Mouse (Mus musculus): ENCODE measurements at regions not wholly inside any gene's neighbourhood (a gene's known extent, or its start where the extent isn't known, plus 50 kb on each side); places are given as distances from the start of the nearest gene placed in this dataset.
"Not testable (repeated sequence)": the region's sequence is repeated elsewhere in the genome, so short reads cannot be mapped to it uniquely, and the experiment has no call there.

DNA sequence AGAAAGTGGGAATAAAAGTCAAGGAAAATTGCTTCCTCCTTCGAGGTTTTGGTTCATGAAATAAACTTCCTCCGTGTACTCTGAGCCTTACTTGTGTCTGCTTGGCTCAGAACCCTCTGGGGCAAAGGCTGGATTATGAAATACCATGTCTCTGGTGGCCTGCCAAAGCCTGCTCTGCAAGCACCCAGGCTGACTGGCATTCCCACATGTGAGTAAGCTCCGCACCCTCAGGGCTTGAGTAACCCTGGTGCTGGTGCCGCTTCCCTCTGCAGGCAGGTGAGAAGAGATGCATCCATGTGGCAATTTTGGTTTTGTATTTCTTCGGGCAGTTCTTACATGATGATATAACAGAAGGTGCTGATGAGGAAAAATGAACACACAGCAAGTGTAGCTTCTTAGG lies 66.0 kb downstream of the Nr2f2 start:
- DNase-seq (ENCODE audit: low spot score in 2 of 2) = no peak

DNA sequence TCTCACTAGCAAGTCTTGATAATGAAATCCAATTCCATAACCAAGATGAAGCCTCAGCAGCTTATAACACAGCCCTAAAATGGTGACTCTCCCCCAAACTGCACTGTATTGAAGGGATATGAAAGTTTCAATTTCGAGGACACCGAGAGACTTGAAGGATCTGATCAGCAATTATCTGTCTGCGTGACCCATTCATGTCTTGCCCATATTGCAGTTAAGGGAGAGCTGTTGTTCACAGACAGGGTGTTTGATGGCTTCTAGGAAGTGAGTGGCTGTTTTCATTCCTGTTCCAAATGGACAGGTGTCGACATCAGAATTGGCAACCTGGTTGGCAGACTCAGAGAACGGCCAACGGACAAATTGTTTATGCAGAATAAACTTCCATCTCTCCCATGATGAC lies 75.1 kb downstream of the Nr2f2 start:
- no peak for DNase-seq (ENCODE audit: low spot score in 2 of 2)

DNA sequence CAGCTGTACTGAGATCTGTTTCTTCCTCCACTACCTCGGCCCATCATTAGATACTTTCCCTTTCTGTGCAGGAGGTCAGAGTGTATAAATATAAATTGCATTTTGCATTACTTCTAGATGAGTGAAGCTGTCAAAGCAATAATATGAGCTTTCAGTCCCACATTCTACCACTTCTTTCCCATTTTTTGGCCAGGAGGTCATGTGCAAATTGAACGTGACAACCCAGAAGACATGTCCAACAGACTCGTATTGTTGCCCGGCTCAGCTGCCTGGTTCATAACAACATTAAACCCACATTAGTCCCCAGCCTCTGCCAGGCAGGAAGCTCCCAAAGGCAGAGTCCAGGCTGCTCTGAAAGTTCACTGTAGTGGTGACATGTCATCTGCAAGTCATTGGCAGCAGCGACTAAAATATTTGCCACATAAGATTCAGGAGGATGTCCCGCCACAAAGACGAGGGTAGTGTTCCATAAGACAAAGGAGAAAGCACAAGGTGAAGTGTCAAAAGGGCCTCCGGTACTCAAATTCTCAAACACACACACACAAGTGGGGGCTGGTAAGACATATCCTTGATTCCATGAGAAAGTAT lies 75.7 kb downstream of the Nr2f2 start:
- no peak for DNase-seq (ENCODE audit: low spot score in 2 of 2)

DNA sequence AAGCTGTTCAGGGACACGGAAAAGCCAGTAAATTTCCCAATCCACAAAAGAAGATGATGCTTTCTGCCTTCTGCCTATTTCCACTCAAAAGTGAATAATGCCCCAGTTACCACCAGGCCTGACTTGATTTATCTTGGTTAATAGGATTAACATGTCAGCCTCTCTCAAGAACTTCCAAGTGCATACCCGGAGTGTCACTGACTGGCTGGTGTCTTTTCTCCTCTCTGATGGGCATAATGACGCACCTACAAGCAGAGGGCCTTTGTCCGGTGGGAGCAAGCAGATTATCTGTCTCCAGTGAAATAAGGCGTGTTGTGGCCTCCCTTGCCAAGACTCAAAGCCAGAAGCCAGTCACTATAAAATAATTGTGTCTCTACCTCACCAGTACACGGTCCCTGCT lies 76.3 kb downstream of the Nr2f2 start:
- no peak for DNase-seq (ENCODE audit: low spot score in 2 of 2)

DNA sequence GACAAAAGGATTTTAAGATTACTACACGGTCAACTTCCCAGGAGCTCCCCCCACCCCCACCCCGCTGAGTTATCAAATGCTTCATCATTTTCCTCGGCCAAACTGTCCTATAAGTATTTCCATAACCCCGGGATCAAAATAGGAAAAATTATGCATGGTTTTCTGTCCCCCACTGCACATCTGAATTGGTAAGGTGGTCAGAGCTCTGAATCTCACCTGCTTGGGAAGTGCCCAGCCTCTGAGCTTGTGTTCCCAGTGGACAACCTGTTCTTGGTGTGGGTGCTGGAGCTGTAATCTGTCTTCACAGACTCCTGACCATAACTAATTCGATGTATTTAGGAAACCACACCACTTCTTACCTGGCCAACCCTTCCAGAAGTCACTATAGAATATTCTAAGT lies 77.9 kb downstream of the Nr2f2 start:
- no peak for DNase-seq (ENCODE audit: low spot score in 2 of 2)

DNA sequence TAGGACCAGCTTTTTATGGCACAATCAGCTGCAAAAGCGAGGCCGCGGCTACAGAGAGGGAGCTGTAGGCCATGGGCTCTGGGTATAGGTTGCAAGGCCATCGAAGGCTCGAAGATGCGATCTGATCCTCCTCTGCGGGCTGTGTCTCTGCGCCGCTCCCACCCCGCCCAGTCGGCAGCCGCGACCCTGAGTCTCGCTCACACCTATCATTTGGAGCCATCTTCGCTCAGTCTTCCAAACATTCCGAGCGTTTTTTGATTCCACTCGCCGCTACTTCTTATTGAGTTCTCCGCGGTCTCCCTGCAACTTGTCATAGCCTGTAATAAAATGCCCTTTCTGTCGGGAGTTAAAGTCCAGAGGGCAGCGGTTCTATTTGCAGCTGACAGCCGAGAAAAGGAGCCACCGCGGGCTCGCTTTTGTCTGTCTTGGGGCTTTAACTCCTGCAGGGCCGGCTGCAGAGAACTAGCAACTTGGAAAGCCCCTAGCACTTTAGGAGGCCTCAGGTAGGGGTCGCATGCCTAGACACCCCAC lies 78.6 kb downstream of the Nr2f2 start:
- DNase-seq (ENCODE audit: low spot score in 2 of 2) = no peak

DNA sequence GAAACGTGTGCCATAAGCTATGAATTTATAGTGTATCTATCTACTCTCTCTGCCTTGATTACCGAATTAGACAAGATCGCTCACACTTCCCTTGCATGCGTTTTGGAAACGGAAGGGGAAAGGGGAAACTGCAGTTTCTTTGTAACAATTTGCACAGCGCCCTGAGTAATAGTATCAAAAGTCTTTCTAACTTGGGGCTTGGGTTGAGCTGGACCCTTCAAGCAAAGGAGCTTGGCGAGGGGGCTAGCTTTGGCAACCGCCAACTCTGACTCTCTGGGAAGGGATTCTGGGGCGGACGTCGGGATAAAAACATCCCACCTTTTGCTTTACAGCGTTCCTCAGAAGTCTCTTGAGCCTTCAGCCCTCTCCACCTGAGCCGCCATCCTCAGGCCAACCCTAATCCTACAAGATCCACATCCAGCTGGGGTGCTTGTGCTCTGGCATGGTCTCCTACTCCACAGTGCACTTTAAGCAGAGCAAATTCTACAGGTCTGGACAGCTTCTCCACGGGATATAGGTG lies 79.6 kb downstream of the Nr2f2 start:
- DNase-seq (ENCODE audit: low spot score in 2 of 2) = no peak

DNA sequence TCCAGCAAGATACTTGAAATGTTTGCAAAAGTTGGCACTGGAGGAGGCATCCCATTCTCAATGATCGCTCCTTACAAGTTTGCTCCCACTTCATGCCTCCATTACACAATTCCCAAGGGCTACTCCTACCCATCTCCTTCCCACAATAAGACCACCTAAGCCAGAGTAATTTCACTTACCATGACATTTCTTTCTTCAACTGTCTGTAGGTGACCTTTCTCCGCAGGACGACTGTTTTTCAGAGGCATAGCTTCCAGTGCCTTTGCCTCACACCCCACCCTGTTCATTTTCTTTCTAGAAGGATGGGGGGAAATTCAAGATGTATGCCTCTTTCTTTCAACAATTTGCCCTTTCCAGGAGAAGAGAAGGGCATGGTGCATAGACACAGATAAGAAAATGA lies 81.2 kb downstream of the Nr2f2 start:
- no peak for DNase-seq (ENCODE audit: low spot score in 2 of 2)

DNA sequence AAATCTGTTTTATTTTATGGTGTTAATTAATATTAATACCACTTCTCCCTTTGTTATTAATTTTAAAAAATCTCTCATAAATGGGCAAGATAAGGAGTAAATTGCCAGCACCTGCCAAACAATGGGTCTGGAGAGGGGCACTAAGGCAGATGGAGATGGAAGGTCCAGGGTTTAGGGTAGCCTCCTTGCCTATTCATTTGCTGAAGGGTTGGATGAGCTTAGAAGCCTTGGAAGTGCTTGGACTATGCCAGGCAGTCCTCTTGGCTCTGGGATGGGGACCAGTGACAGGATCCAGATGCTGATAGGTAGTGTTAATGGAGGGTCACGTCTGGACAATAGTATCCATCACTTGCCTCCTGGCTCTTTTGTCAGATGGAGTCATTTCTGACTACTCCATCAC lies 82.7 kb downstream of the Nr2f2 start:
- DNase-seq (ENCODE audit: low spot score in 2 of 2) = no peak

DNA sequence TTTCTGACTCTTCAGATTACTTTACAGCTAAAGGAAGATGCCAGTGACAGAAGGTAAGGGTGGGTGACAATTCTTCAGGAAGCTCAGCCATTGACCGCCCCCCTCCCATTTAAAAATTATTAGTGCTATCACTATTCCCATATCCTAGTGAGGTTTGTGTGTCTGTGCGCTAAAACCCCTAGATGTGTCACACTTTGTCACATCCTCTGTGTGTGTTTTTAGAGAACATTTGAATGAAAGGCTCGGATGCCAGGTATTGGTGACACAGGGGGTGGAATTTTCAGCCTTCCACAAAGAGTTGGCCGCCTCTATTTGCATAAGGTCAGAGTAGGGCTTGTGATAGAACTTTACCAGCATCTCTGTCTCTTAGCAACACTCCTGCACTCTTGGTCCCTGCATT lies 83.4 kb downstream of the Nr2f2 start:
- no peak for DNase-seq (ENCODE audit: low spot score in 2 of 2)

DNA sequence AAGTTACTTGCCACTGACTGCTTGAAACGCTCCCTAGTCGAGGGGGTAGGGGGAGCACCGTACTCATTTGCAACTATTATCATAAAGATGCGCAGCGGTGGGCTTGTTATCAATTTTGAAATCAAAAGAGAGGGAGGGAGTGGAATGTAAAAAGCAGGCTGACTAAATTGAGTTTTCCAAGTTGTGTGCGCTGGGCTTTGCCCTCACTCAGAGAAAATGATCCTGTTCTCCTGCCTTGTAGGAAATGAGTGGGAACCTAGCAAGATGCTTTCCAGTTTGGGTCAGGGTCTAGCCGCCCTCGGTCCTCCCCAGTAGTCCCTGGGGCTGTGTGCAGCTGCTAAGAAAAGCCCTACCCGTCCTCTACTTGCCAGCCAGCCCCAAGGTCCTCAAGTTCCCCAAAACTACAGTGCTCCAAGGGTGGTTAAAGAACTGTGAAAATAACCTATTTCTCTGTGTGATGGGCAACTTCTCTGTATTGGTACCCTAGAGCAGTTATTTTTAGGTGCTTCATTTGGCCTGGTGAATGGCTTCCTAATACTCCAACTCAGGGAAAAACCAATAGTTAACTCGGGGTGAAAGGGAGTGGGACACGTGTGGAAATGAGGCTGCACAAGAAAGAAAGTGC lies 84.5 kb downstream of the Nr2f2 start:
- DNase-seq (ENCODE audit: low spot score in 2 of 2) = no peak

DNA sequence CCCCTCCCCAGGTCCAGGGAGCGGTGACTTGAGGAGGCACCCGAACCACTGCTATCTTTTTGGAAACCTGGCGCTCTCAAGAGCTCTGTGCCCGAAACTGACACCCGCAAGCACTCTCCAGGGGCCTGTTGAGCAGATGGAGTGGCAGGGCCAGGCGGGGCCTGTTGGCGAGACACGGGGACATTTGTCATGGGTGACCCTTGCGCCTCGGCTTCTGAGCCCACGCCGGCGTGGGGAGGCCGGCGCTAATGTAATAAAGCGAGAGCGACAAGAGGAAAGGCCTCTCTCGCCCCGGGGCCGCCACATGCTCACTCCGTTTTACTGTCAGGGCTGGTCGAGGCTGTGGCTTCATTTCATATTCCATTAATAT lies 85.2 kb downstream of the Nr2f2 start:
- no peak for DNase-seq (ENCODE audit: low spot score in 2 of 2)

DNA sequence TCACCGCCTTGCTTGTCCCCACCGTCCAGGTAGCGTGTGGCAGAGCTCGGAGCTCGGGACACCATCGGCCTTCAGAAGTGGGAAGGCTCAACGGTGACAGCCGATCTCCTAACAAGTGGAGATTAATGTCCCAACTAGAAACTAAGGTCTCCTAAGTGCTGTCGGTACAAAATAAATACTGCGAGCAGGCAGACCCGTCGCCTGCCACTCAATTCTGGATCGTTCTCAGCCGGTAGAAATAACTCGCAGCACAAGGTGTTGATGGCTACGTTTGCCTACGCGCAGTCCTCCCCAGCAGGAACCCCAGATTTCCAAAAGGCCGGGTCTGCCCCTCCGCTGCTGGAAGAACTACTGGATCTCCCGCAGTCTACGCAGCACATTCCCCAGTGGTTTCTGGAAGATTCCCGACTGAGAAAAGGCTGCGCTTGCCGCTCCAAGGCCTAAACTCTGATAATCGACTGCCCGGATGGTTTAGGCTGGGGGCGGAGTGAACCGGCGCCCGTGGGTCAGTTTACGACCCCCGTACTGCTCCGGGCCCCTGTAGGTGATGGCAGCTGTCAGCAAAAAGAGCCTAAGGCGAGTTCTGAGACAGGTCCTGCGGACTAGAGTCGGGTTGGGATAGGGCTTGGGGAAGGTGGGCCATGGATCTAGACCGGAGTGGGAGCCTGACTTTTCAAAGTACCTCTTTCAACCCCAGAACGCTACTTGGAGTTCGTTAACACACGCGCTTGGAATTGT lies 85.7 kb downstream of the Nr2f2 start:
- DNase-seq (ENCODE audit: low spot score in 2 of 2) = no peak

DNA sequence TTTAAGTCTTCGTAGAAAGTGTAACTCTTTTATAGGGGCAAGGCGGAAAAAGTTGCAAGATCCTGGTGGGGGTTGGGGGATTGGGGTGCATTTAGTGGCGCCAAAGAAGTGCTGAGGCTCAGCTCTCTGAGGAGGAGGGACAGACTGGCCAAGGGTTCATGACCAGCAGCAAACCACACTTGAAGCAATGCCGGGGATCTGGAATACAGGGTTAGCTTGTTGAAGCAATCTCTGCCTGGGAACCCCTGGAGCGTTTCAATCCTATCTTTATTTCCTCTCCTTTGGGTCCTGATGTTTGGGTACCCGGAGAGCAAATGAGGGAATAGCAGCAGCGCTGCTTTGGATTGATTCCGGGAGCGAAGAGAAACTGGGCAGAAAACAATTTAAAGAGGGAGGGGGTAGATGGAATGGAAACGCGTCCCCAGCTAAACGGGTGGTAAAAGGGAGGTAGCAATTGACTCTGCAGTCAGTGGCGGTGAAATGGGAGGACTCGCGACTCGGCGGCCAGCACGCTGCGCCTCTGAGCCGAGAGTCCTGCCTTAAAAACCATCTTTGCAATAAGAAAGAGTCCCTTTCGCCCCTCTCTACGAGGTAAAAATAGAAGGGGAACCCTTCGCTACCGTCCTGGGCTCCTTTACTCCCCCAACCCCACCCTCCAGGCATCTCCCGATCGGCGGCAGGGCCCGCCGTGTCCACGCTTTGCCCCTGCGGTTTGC lies 86.5 kb downstream of the Nr2f2 start:
- DNase-seq (ENCODE audit: low spot score in 2 of 2) = no peak

DNA sequence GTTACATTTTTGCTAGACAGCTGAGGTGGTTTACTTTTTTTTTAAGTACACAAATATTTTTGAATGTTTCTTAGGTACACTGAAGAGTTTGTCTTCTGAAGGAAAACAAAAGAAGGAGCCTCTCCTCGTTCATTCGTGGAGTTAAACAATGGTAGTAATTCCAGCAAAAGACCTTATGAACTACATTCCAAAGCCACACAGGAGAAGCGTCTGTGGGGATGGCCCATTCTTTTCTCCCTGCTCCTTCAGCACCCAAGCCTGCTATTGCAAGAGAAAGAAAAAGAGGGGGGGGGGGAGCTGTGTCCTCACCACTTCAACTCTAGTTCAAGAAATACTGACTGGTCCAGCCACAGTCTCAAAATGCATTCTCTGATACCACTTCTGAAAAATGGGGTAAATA lies 87.4 kb downstream of the Nr2f2 start:
- no peak for DNase-seq (ENCODE audit: low spot score in 2 of 2)

DNA sequence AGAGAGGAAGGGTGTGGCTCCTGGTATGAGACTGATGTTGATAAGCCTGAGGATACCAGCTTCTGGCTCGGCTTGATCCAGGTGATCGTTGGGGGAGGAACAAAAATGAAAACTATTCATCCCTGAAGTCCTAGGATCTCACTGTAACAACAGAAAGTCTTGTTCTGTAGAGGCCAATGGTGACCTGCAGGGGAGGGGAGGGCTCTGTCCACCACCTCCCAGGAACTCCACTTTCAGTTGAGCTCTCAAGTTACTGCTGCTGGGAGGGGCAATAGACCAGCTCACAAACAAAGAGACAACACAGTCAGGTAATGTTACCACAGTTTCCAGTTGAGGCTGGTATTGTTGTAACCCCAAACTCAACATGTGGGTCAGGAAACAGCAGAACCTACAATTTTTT lies 90.5 kb downstream of the Nr2f2 start:
- no peak for DNase-seq (ENCODE audit: low spot score in 2 of 2)

DNA sequence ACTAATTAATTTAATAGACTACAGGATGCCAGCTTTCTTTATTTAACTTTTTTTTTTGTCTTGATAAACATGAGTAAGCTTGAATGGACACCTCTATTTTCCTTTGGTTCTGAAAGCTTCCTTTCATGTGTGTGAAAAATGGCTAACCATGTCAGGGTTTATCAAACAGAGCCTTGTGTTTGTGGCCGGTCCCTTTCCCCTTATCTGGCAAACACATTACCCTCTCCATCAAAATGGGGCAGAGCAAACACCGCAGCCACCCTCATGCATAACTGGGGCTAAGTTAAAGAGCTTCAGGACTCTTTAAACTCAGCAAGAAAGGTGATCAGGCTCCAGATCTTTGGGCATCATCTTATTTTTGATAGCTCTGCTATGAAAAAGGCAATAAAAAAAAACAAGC lies 92.2 kb downstream of the Nr2f2 start:
- DNase-seq (ENCODE audit: low spot score in 2 of 2) = no peak

DNA sequence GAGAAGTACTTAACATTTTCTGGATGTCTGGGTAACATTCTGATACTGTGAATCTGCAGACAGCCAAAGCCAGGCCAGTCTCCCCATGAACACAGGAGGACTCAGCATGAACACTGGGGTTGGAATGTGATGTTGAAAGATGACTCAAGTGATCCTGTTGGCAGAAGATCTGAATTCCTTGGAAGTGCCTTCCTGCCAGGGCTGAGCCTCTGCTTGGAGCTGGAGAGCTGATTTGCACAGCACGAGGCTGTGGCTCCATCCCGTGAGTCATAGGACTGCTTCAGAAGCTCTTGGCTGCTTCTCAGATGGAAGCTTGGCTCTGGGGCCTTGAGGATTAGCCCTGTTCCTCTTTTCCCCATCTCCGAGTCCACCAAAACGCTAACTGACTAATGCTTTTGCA lies 99.5 kb downstream of the Nr2f2 start:
- peak; percentile 3 to 8 for DNase-seq (ENCODE audit: low spot score in 2 of 2)

DNA sequence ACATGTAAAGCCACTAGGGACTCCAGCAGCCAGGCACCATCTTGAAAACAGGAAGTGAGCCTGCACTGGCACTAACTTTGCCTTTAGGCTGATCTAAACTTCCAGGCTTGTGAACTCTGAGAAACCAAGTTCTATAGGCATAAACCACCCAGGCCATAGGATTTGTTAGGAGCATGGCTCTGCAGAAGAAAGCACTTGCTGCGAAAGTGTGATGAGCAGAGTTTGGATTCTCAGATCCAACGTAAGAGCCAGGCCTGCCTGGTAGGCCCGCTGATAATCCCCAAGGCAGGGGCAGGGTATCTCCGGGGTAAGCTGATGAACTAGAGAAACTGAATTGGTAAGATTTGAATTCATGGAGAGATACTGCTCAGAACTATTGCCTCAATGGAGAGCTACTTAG lies 109.7 kb downstream of the Nr2f2 start:
- DNase-seq (ENCODE audit: low spot score in 2 of 2) = no peak

DNA sequence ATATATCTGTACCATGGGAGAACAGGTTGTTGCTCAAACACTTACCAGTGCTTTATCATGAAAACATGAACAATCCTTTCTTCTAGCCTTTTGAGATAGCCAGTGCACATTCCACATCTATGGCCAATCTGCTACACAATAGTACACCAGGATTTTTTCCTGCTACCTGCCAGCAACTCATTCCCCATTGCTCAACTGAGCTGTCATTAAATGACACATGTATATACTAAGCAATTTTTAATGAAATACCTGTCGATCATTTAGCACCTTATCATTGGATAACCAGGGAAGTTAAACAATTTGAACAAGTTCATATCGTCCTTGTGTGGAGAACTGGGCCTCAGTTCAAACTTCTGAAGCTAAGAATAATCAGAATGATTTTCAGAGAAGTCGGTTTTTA lies 111.5 kb downstream of the Nr2f2 start:
- no peak for DNase-seq (ENCODE audit: low spot score in 2 of 2)

DNA sequence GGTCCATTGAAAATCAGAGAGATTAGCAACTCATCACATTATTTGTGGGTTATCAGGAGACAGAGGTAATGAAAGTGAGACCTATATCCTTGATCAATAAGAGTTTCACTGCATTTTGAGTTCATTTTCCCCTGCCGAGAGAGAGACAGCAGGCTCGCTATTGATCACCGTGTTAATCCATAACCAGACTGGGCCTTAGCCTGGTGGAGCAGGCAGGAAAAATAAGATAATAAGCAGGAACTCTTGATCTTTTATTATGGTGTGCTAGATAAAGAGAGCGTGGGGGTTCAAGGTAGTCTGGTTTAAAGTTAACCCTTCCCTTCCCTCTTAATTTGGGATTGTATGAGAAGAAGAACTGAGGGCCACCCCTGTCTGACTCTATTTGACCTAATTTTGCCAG lies 113.3 kb downstream of the Nr2f2 start:
- no peak for DNase-seq (ENCODE audit: low spot score in 2 of 2)

DNA sequence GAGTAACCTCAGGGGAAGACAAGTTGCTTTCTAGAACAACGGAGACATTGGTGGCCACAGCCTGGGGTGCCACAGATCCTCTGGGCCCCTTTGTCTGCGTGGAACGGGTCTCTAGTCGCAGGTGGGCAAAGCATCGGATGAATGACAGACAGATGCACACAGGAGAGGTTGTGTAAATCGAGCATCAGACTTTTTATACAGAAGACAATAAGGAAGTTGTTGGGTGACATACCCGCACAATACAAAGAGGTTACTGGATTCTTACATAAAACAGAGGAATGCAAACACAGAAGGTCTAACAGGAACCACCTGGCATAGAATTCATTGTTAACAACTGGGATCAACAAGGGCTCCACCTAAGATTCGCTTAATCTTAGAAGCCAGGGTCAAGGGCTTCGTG lies 127.5 kb downstream of the Nr2f2 start:
- not testable (repeated sequence) for DNase-seq (ENCODE audit: low spot score in 2 of 2)

Measured in left cerebral cortex, adult 9 months (tissue).